Mouse (Mus musculus) liver, adult 2 months (tissue): ENCODE data around the gene Swt1. TPM values are rescaled to one million over a fixed set of nuclear protein-coding genes. Genes with fewer than 3 reads are reported as not detected.
"Not testable (repeated sequence)": the region's sequence is repeated elsewhere in the genome, so short reads cannot be mapped to it uniquely, and the experiment has no call there.

Experiments
- DNase-seq: peaks from one replicate; pipeline ENCODE4 v3.0.0-alpha.2; 2011; ENCODE audit warnings: low read depth, low spot score; ENCODE audit errors: extremely low read depth
- H3K27ac ChIP-seq: fragments of 200-500 bp; replicated peaks from 2 replicates; pipeline ENCODE4 v1.5.1; 2012; ENCODE audit warnings: low read depth, mild to moderate bottlenecking, control low read depth, inconsistent platforms, low read length; ENCODE audit not compliant: insufficient read depth
- H3K27me3 ChIP-seq: fragments of 200-500 bp; 2 replicates; pipeline ENCODE4 v1.6.1; 2012; ENCODE audit warnings: mild to moderate bottlenecking, moderate library complexity, low read length, inconsistent platforms; ENCODE audit not compliant: control insufficient read depth, insufficient read depth
- H3K36me3 ChIP-seq: fragments of 200-500 bp; 2 replicates; pipeline ENCODE4 v1.6.1; 2012; ENCODE audit warnings: low read length, inconsistent platforms; ENCODE audit not compliant: control insufficient read depth, insufficient read depth
- H3K4me1 ChIP-seq: fragments of 200-500 bp; 2 replicates; pipeline ENCODE4 v1.6.1; 2011; ENCODE audit warnings: low read length; ENCODE audit not compliant: control insufficient read depth, insufficient read depth
- H3K4me3 ChIP-seq: fragments of 200-500 bp; 2 replicates; pipeline ENCODE4 v1.5.1; 2011; ENCODE audit warnings: low read depth, mild to moderate bottlenecking, control low read depth, low read length, moderate library complexity; ENCODE audit not compliant: insufficient read depth
- H3K79me2 ChIP-seq: fragments of 200-500 bp; 2 replicates; pipeline ENCODE4 v1.6.1; 2012; ENCODE audit warnings: inconsistent platforms, mild to moderate bottlenecking, low read length, moderate library complexity; ENCODE audit not compliant: control insufficient read depth, insufficient read depth
- H3K9ac ChIP-seq: fragments of 200-500 bp; 2 replicates; pipeline ENCODE4 v1.6.1; 2012; ENCODE audit warnings: low read depth, mild to moderate bottlenecking, control low read depth, inconsistent platforms, low read length
- CTCF ChIP-seq: fragments of 200-500 bp; IDR thresholded peaks from 2 replicates; pipeline ENCODE4 v1.5.1; 2011; ENCODE audit warnings: low read depth, low read length, control low read depth
- POLR2A ChIP-seq: fragments of 200-500 bp; IDR thresholded peaks from 2 replicates; pipeline ENCODE4 v1.6.1; 2011; ENCODE audit warnings: low read length, control low read depth; ENCODE audit not compliant: insufficient read depth; ENCODE audit errors: extremely low read depth
- WGBS: fragments of 180-500 bp; shearing (Covaris S2); methylation state at CpG from one replicate; pipeline ENCODE4 v1.1.7; 2018; 5-methylcytosine and 5-hydroxymethylcytosine counted together
- polyA plus RNA-seq: library from polyadenylated mRNA; depleted of rRNA; stranded (reverse); fragments of >200 nt; gene quantifications from 2 replicates; pipeline ENCODE4 v1.2.3, GENCODE M21; 2012; rRNA removed
- total RNA-seq: library from RNA; depleted of rRNA; stranded (reverse); fragments of >200 nt; gene quantifications from 2 replicates; pipeline ENCODE4 v1.2.3, GENCODE M21; 2014; rRNA removed

The Swt1 gene
- total RNA-seq (20.2 and 27.0 TPM in 2 replicates), polyA plus RNA-seq (2.5 and 6.8 TPM in 2 replicates)

- TF ChIP-seq POLR2A (peak; percentile 97), CTCF (0 out of 2 replicates have a peak, but pooled peaks have one; percentile 2)
- Histone ChIP-seq H3K79me2 (peaks cover 3% of the 10 kb centered on the region; the same call in 1 of the 2 replicates), H3K27ac (peak within 1 kb of the TSS; percentile 93), H3K36me3 (peaks cover 2% of the 10 kb centered on the region; the same call in 1 of the 2 replicates), H3K4me3 (peak within 1 kb of the TSS; percentile 88), H3K27me3 (no peaks in the 10 kb centered on the region), H3K9ac (peak within 1 kb of the TSS; percentile 90), H3K4me1 (peaks cover 6% of the 10 kb centered on the region; the same call in 1 of the 2 replicates)
- under 1% methylated on average over 74 of the region's 74 CpGs for WGBS
- peak; percentile 96 for DNase-seq
Measured at GRCm38 (mm10) chr1:151428263-151429221, at the start of gene Swt1, which contains the start of gene Trmt1l. Gene Swt1, minus strand, starts transcription at chr1:151428455. Gene Trmt1l, plus strand, starts transcription at chr1:151428542.

GRCm38 (mm10) chr1:151472386-151472785 is 44.1 kb upstream of the Swt1 start:
- DNase-seq, H3K4me3 ChIP-seq, H3K27me3 ChIP-seq, H3K9ac ChIP-seq, H3K27ac ChIP-seq, H3K79me2 ChIP-seq, H3K4me1 ChIP-seq: not testable (repeated sequence)
- WGBS: 94% methylated on average over 8 of the region's 8 CpGs
- H3K36me3 ChIP-seq: peaks cover 57% of the 10 kb centered on the region

GRCm38 (mm10) chr1:151471429-151471828 is 43.2 kb upstream of the Swt1 start:
- Histone ChIP-seq H3K36me3 (peaks cover 48% of the 10 kb centered on the region), H3K79me2 (no peaks in the 10 kb centered on the region), H3K9ac (no peak overlapping the region), H3K27ac (no peak overlapping the region), H3K4me3 (no peak overlapping the region), H3K27me3 (no peaks in the 10 kb centered on the region), H3K4me1 (no peaks in the 10 kb centered on the region)
- 84% methylated on average over 7 of the region's 7 CpGs for WGBS
- TF ChIP-seq POLR2A (no peak), CTCF (no peak)
- no peak for DNase-seq

- DNase-seq: no peak
- Histone ChIP-seq H3K4me3 (no peak overlapping the region), H3K36me3 (peaks cover 16% of the 10 kb centered on the region), H3K9ac (no peak overlapping the region), H3K79me2 (no peaks in the 10 kb centered on the region), H3K27me3 (no peaks in the 10 kb centered on the region), H3K4me1 (peaks cover 2% of the 10 kb centered on the region; the same call in 1 of the 2 replicates), H3K27ac (no peak overlapping the region)
- WGBS: 94% methylated on average over 4 of the region's 4 CpGs
- TF ChIP-seq CTCF (no peak), POLR2A (no peak)
Measured at GRCm38 (mm10) chr1:151466571-151466970, 38.3 kb upstream of the Swt1 start.

- H3K9ac ChIP-seq: no peak overlapping the region
- H3K79me2 ChIP-seq: no peaks in the 10 kb centered on the region
- 61% methylated on average over 4 of the region's 4 CpGs for WGBS
- H3K27ac ChIP-seq: no peak overlapping the region
- TF ChIP-seq CTCF (no peak), POLR2A (no peak)
- H3K4me1 ChIP-seq: peaks cover 2% of the 10 kb centered on the region; the same call in 1 of the 2 replicates
- no peaks in the 10 kb centered on the region for H3K27me3 ChIP-seq
- peak; percentile 61 for DNase-seq
- H3K4me3 ChIP-seq: no peak overlapping the region
- peaks cover 14% of the 10 kb centered on the region for H3K36me3 ChIP-seq
Measured at GRCm38 (mm10) chr1:151464914-151465313, 36.7 kb upstream of the Swt1 start.
